Mouse (Mus musculus) kidney, embryonic 14.5 days (tissue): ENCODE results near the gene Shroom3. TPM values are rescaled to one million over a fixed set of nuclear protein-coding genes. Genes with fewer than 3 reads are reported as not detected.
A peak's percentile ranks its signal among the peaks of the same experiment; 100 is the strongest.
"Not testable (repeated sequence)": the region's sequence is repeated elsewhere in the genome, so short reads cannot be mapped to it uniquely, and the experiment has no call there.

Experiments
- ATAC-seq: fragments of 200-750 bp; cut with Nextera tagmentation; 2 replicates; pipeline ENCODE4 v1.8.0; 2017; ENCODE audit warnings: moderate number of reproducible peaks, mild to moderate bottlenecking, moderate TSS enrichment, moderate library complexity; ENCODE audit not compliant: low FRiP score, low TSS enrichment
- H3K27ac ChIP-seq: fragments of 300-500 bp; sonication (generic); 2 replicates; pipeline ENCODE4 v1.5.1; 2014; ENCODE audit warnings: low read depth, mild to moderate bottlenecking, low read length, moderate library complexity, mixed read lengths
- H3K27me3 ChIP-seq: fragments of 300-500 bp; sonication (generic); 2 replicates; pipeline ENCODE4 v1.6.1; 2014; ENCODE audit warnings: mild to moderate bottlenecking, low read length; ENCODE audit not compliant: control insufficient read depth, insufficient read depth
- H3K36me3 ChIP-seq: fragments of 300-500 bp; sonication (generic); 2 replicates; pipeline ENCODE4 v1.6.1; 2014; ENCODE audit warnings: low read length, mixed read lengths; ENCODE audit not compliant: control insufficient read depth, insufficient read depth
- H3K4me1 ChIP-seq: fragments of 300-500 bp; sonication (generic); 2 replicates; pipeline ENCODE4 v1.6.1; 2014; ENCODE audit warnings: low read length, mixed read lengths; ENCODE audit not compliant: control insufficient read depth, insufficient read depth
- H3K4me2 ChIP-seq: fragments of 300-500 bp; sonication (generic); replicated peaks from 2 replicates; pipeline ENCODE4 v1.6.1; 2014; ENCODE audit warnings: low read depth, mild to moderate bottlenecking, low read length
- H3K4me3 ChIP-seq: fragments of 300-500 bp; sonication (generic); 2 replicates; pipeline ENCODE4 v1.5.1; 2014; ENCODE audit warnings: mild to moderate bottlenecking, low read length
- H3K9ac ChIP-seq: fragments of 300-500 bp; sonication (generic); 2 replicates; pipeline ENCODE4 v1.6.1; 2014; ENCODE audit warnings: low read depth, mild to moderate bottlenecking, low read length, moderate library complexity
- H3K9me3 ChIP-seq: fragments of 300-500 bp; sonication (generic); 2 replicates; pipeline ENCODE4 v1.6.1; 2016; ENCODE audit warnings: low read length; ENCODE audit not compliant: control insufficient read depth
- WGBS: fragments of 180-500 bp; shearing (Covaris S2); extraction: QIAGEN DNeasy Blood & Tissue Kit; methylation state at CpG from one replicate; pipeline ENCODE4 v1.1.7; 2014; 5-methylcytosine and 5-hydroxymethylcytosine counted together
- polyA plus RNA-seq: library from polyadenylated mRNA; unstranded; fragments of >200 nt; fragmentation: Nextera tagmentation; extraction: Ambion mirVana; gene quantifications from 2 replicates; pipeline ENCODE4 v1.2.1, GENCODE M21; 2014

Shroom3 gene
- polyA plus RNA-seq, 1 experiment from 2014 or later: 16.0 TPM

GRCm38 (mm10) chr5:92921728-92922127 lies 238.5 kb downstream of the Shroom3 start:
- H3K4me3 ChIP-seq: no peak overlapping the region
- no peak overlapping the region for H3K9ac ChIP-seq
- no peak overlapping the region for H3K4me2 ChIP-seq
- WGBS: 80% methylated on average over 8 of the region's 8 CpGs
- H3K4me1 ChIP-seq: peaks cover 14% of the 10 kb centered on the region; the same call in 1 of the 2 replicates
- H3K27ac ChIP-seq: no peak overlapping the region
- H3K9me3 ChIP-seq: no peaks in the 10 kb centered on the region
- peaks cover 12% of the 10 kb centered on the region; the same call in 1 of the 2 replicates for H3K36me3 ChIP-seq
- no peaks in the 10 kb centered on the region for H3K27me3 ChIP-seq
- no peak for ATAC-seq

GRCm38 (mm10) chr5:92922981-92923380 lies 239.7 kb downstream of the Shroom3 start:
- H3K27me3 ChIP-seq, H3K9me3 ChIP-seq, H3K9ac ChIP-seq, H3K4me2 ChIP-seq, H3K27ac ChIP-seq, ATAC-seq, H3K4me3 ChIP-seq: not testable (repeated sequence)
- Histone ChIP-seq H3K4me1 (peaks cover 14% of the 10 kb centered on the region; the same call in 1 of the 2 replicates), H3K36me3 (peaks cover 12% of the 10 kb centered on the region; the same call in 1 of the 2 replicates)
- WGBS: 90% methylated on average over 5 of the region's 5 CpGs

GRCm38 (mm10) chr5:92924851-92925477 lies 241.7 kb downstream of the Shroom3 start:
- WGBS: 9% methylated on average over 17 of the region's 17 CpGs
- Histone ChIP-seq H3K9ac (peak overlapping the region; percentile 25; the same call in 1 of the 2 replicates), H3K4me3 (peak overlapping the region; percentile 12)

GRCm38 (mm10) chr5:92927667-92928066 lies 244.4 kb downstream of the Shroom3 start:
- 57% methylated on average over 10 of the region's 10 CpGs for WGBS
- Histone ChIP-seq H3K4me3 (no peak overlapping the region), H3K36me3 (no peaks in the 10 kb centered on the region; the same call in 1 of the 2 replicates), H3K9me3 (no peaks in the 10 kb centered on the region), H3K9ac (no peak overlapping the region), H3K4me1 (peaks cover 37% of the 10 kb centered on the region), H3K4me2 (no peak overlapping the region), H3K27ac (no peak overlapping the region), H3K27me3 (no peaks in the 10 kb centered on the region)
- no peak for ATAC-seq

More at GRCm38 (mm10) chr5:92924851-92925477, 241.7 kb downstream of the Shroom3 start:
- Histone ChIP-seq H3K27ac (peak overlapping the region; percentile 65; the same call in 1 of the 2 replicates), H3K4me2 (peak overlapping the region; percentile 38), H3K27me3 (no peaks in the 10 kb centered on the region), H3K36me3 (peaks cover 10% of the 10 kb centered on the region; the same call in 1 of the 2 replicates), H3K4me1 (peaks cover 16% of the 10 kb centered on the region; the same call in 1 of the 2 replicates), H3K9me3 (no peaks in the 10 kb centered on the region)
- ATAC-seq: peak; percentile 85

- Histone ChIP-seq H3K4me2 (no peak overlapping the region), H3K36me3 (peaks cover 12% of the 10 kb centered on the region; the same call in 1 of the 2 replicates), H3K9ac (no peak overlapping the region), H3K4me1 (peaks cover 28% of the 10 kb centered on the region), H3K4me3 (no peak overlapping the region), H3K27me3 (no peaks in the 10 kb centered on the region), H3K9me3 (no peaks in the 10 kb centered on the region), H3K27ac (no peak overlapping the region)
- ATAC-seq: peak; percentile 34; the same call in 1 of the 2 replicates
- 43% methylated on average over 6 of the region's 6 CpGs for WGBS
These were observed 247.3 kb downstream of the Shroom3 start for GRCm38 (mm10) chr5:92930557-92930956.

GRCm38 (mm10) chr5:92931298-92931697 lies 248.1 kb downstream of the Shroom3 start:
- Histone ChIP-seq H3K9ac (no peak overlapping the region), H3K4me1 (peaks cover 27% of the 10 kb centered on the region), H3K27ac (peak overlapping the region; percentile 43; the same call in 1 of the 2 replicates), H3K27me3 (no peaks in the 10 kb centered on the region), H3K36me3 (peaks cover 12% of the 10 kb centered on the region; the same call in 1 of the 2 replicates), H3K4me3 (no peak overlapping the region), H3K9me3 (no peaks in the 10 kb centered on the region), H3K4me2 (no peak overlapping the region)
- peak; percentile 51; the same call in 1 of the 2 replicates for ATAC-seq
- WGBS: 15% methylated on average over 16 of the region's 16 CpGs

GRCm38 (mm10) chr5:92933010-92933409 lies 249.8 kb downstream of the Shroom3 start:
- H3K9ac ChIP-seq: no peak overlapping the region

GRCm38 (mm10) chr5:92933599-92934217 lies 250.5 kb downstream of the Shroom3 start:
- ATAC-seq: no peak
- H3K4me2 ChIP-seq: no peak overlapping the region
- H3K36me3 ChIP-seq: peaks cover 12% of the 10 kb centered on the region; the same call in 1 of the 2 replicates
- no peak overlapping the region for H3K9ac ChIP-seq
- no peak overlapping the region for H3K4me3 ChIP-seq
- H3K27ac ChIP-seq: no peak overlapping the region
- no peaks in the 10 kb centered on the region for H3K27me3 ChIP-seq
- WGBS: 76% methylated on average over 7 of the region's 7 CpGs
- peaks cover 23% of the 10 kb centered on the region for H3K4me1 ChIP-seq
- H3K9me3 ChIP-seq: no peaks in the 10 kb centered on the region

More at GRCm38 (mm10) chr5:92933010-92933409, 249.8 kb downstream of the Shroom3 start:
- ATAC-seq: no peak
- Histone ChIP-seq H3K4me2 (no peak overlapping the region), H3K27ac (no peak overlapping the region), H3K4me3 (no peak overlapping the region), H3K9me3 (no peaks in the 10 kb centered on the region), H3K27me3 (no peaks in the 10 kb centered on the region), H3K36me3 (peaks cover 12% of the 10 kb centered on the region; the same call in 1 of the 2 replicates), H3K4me1 (peaks cover 23% of the 10 kb centered on the region)
- 83% methylated on average over 10 of the region's 10 CpGs for WGBS
